Mouse (Mus musculus): ENCODE data around the gene Ccdc186. TPM values are rescaled to one million over a fixed set of nuclear protein-coding genes. Genes with fewer than 3 reads are reported as not detected.

Gene Ccdc186
- polyA plus RNA-seq (2015; fragmentation: Nextera tagmentation; extraction: Ambion mirVana) = 19.1 and 20.2 TPM in 2 replicates

DNA sequence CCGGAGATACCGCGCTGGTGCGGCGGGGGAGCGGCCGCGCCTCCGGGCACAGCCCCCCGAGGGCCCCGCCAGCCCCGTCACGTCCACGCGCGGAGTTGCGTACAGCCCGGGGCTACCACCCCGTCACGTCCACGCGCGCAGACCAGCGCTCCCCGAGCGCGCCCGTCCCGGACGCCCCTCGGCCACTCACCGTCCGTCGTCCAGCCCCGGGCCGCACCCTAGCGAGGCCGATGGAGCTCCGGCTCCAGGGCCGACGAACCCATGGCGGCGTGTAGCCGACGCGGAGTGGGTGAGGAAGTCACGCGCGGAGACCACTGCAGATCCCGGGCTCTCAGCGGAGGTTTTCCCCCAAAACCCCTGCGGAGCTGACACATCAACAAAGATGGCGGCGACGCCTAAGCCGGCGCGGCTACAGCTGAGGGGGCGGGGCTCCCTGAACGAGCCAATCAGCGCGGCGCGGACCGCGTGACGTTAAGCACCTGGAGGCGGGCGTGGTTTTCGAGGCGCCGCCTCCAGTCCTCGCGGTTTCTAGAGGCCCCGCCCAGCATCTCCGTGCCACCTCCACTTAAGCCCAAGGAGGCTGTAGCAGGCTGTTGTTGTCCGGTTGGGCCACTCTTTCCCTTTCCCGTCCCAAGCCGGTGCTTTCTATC lies at the start of gene Ccdc186:
Gene Ccdc186, minus strand, starts transcription at position 393 of the 650 bp plus-strand sequence.
- WGBS = 0% methylated on average over 54 of the region's 79 CpGs
- H3K27ac ChIP-seq (ENCODE audit: low read depth, low read length) = peak within 1 kb of the TSS; percentile 93

DNA sequence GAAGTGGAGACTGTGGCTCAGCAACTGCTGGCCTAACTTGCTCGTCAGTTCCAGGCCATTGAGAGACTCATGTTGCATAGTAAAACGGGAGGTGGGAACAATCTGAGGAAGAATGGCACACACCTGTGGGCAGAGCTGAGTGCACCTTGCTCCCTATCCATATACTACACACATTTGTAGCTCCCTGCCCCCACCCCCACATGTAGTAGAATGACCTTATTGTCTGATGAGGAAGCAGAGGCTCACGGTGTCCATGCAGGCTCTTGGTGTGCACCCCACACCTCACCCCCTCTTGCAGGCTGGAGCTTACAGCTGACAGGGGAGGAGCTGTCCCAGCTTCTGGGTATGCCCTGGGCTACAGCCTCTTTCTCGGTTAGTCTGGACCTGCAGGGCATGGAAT lies 45.7 kb upstream of the Ccdc186 start:
- Histone ChIP-seq H3K36me3 (ENCODE audit: control insufficient read depth, insufficient read depth, low read length) (no peaks in the 10 kb centered on the region), H3K27ac (ENCODE audit: low read depth, low read length) (no peak overlapping the region), H3K9ac (ENCODE audit: low read depth, low read length) (no peak overlapping the region), H3K27me3 (replicated peaks; ENCODE audit: control insufficient read depth, insufficient read depth, low read length) (peaks cover 9% of the 10 kb centered on the region), H3K4me1 (ENCODE audit: control insufficient read depth, insufficient read depth, low read depth, low read length) (no peaks in the 10 kb centered on the region), H3K4me2 (ENCODE audit: low read length) (no peak overlapping the region), H3K9me3 (ENCODE audit: control insufficient read depth, low read length) (no peaks in the 10 kb centered on the region), H3K4me3 (ENCODE audit: low read length) (no peak overlapping the region)
- no peak for ATAC-seq
- WGBS = 67% methylated on average over 4 of the region's 4 CpGs

More for the DNA sequence above, at the start of gene Ccdc186:
- Histone ChIP-seq H3K4me3 (ENCODE audit: low read length) (peak within 1 kb of the TSS; percentile 92), H3K4me1 (ENCODE audit: control insufficient read depth, insufficient read depth, low read depth, low read length) (peaks cover 24% of the 10 kb centered on the region), H3K27me3 (replicated peaks; ENCODE audit: control insufficient read depth, insufficient read depth, low read length) (no peaks in the 10 kb centered on the region), H3K4me2 (ENCODE audit: low read length) (peak within 1 kb of the TSS; percentile 74), H3K36me3 (ENCODE audit: control insufficient read depth, insufficient read depth, low read length) (no peaks in the 10 kb centered on the region), H3K9me3 (ENCODE audit: control insufficient read depth, low read length) (no peaks in the 10 kb centered on the region), H3K9ac (ENCODE audit: low read depth, low read length) (peak within 1 kb of the TSS; percentile 96)
- peak; percentile 99 for ATAC-seq

DNA sequence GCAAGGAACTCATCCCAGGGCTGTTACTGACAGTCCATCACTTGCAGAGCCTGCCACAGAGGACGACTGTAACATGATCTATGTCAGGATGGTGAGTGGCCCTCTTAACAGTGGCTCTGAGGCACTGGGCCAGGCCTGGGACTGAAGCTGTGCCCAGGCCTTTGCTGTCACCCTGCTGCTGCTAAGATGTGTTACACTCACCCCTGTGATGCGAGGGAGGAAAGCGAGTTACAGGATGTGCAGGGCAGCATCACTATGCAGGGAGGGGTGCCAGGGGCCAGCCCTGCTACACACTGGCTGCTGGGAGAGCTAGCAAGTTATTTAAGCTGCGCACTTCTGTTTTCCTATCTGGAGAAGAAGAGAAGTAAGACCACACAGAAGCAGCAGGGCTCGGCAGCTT lies 34.5 kb upstream of the Ccdc186 start:
- no peak for ATAC-seq
- Histone ChIP-seq H3K36me3 (ENCODE audit: control insufficient read depth, insufficient read depth, low read length) (no peaks in the 10 kb centered on the region), H3K27ac (ENCODE audit: low read depth, low read length) (no peak overlapping the region), H3K4me1 (ENCODE audit: control insufficient read depth, insufficient read depth, low read depth, low read length) (no peaks in the 10 kb centered on the region), H3K4me3 (ENCODE audit: low read length) (no peak overlapping the region), H3K4me2 (ENCODE audit: low read length) (no peak overlapping the region), H3K27me3 (replicated peaks; ENCODE audit: control insufficient read depth, insufficient read depth, low read length) (no peaks in the 10 kb centered on the region), H3K9ac (ENCODE audit: low read depth, low read length) (no peak overlapping the region), H3K9me3 (ENCODE audit: control insufficient read depth, low read length) (no peaks in the 10 kb centered on the region)
- 53% methylated on average over 5 of the region's 5 CpGs for WGBS

DNA sequence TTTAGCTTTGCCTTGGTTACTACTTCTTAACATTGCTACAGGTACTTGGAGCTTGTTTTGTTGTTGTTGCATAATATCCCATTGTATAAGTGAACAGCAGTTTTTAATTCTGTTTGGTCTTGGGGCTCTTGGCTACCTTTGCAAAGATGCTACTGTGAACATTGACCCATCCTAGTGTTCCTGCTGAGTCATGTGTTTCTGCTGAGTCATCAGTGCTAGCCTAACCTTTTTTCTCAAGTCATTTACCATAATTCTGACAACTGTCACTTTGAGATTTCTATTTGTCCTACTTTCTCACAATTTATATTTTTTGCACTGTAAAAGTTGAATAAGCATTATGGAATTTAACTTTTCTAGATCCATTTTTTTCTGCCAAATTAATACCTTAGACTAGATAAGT lies 30.6 kb upstream of the Ccdc186 start:
- Histone ChIP-seq H3K27ac (ENCODE audit: low read depth, low read length) (no peak overlapping the region), H3K9ac (ENCODE audit: low read depth, low read length) (no peak overlapping the region), H3K4me3 (ENCODE audit: low read length) (no peak overlapping the region), H3K27me3 (replicated peaks; ENCODE audit: control insufficient read depth, insufficient read depth, low read length) (no peaks in the 10 kb centered on the region), H3K4me1 (ENCODE audit: control insufficient read depth, insufficient read depth, low read depth, low read length) (no peaks in the 10 kb centered on the region), H3K36me3 (ENCODE audit: control insufficient read depth, insufficient read depth, low read length) (no peaks in the 10 kb centered on the region), H3K4me2 (ENCODE audit: low read length) (no peak overlapping the region), H3K9me3 (ENCODE audit: control insufficient read depth, low read length) (no peaks in the 10 kb centered on the region)
- no peak for ATAC-seq

DNA sequence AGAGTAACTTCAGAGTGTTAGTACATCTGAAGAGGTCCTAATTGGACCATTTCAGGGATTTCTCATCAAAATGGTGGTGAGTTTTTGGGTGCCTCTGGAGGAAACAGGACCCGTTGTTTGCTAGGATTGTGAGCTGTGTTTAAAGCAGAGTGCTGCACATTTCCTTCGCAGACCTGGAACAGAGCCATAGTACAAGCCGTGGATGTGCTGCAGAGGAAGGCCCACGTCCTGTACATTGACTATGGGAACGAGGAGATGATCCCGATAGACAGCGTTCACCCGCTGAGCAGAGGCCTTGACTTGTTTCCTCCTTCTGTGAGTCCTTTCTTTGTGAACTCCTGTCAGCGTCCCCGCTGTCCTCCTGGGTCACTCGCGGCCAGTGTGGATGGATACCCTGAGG lies 21.0 kb upstream of the Ccdc186 start:
- Histone ChIP-seq H3K4me2 (ENCODE audit: low read length) (no peak overlapping the region), H3K9ac (ENCODE audit: low read depth, low read length) (no peak overlapping the region), H3K4me3 (ENCODE audit: low read length) (no peak overlapping the region), H3K9me3 (ENCODE audit: control insufficient read depth, low read length) (peaks cover 7% of the 10 kb centered on the region; the same call in 1 of the 2 replicates), H3K4me1 (ENCODE audit: control insufficient read depth, insufficient read depth, low read depth, low read length) (no peaks in the 10 kb centered on the region), H3K36me3 (ENCODE audit: control insufficient read depth, insufficient read depth, low read length) (no peaks in the 10 kb centered on the region), H3K27ac (ENCODE audit: low read depth, low read length) (no peak overlapping the region), H3K27me3 (replicated peaks; ENCODE audit: control insufficient read depth, insufficient read depth, low read length) (no peaks in the 10 kb centered on the region)
- ATAC-seq = no peak
- 71% methylated on average over 12 of the region's 12 CpGs for WGBS

DNA sequence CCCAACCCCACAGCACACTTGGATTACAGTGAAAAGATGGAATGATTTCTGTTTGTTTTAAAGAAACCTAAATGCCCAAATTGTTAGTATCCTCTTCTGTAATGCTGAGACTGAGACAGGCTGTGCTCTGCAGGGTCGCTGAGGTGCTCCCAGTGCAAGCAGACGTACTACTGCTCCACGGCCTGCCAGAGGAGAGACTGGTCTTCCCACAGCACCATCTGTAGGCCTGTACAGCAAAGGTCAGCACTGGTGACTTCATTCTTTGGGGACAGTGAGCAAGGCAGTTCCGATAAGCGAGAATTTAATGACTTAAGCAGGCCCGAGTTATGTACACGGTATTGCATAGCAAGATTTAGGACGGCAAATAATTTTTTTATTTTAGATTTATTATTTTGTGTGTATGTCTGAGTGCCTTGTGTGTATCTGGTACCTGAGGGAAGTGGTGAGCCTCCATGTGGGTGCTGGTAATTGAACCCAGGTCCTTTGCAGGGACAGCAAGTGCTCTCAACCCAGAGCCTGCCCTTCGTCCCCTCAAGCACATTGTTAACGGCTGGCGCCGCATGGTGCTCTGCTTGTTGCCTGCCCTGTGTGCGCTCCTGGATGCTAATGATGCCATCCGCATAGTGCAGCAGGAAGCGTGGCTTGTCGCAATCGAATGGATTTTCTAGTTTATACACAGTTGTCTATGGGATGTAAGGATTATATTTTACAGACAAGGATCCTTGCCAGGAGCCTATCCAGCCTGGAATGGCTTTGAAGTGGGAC lies 17.1 kb upstream of the Ccdc186 start:
- Histone ChIP-seq H3K9ac (ENCODE audit: low read depth, low read length) (no peak overlapping the region), H3K36me3 (ENCODE audit: control insufficient read depth, insufficient read depth, low read length) (no peaks in the 10 kb centered on the region), H3K4me2 (ENCODE audit: low read length) (no peak overlapping the region), H3K9me3 (ENCODE audit: control insufficient read depth, low read length) (no peaks in the 10 kb centered on the region), H3K27me3 (replicated peaks; ENCODE audit: control insufficient read depth, insufficient read depth, low read length) (no peaks in the 10 kb centered on the region), H3K27ac (ENCODE audit: low read depth, low read length) (no peak overlapping the region), H3K4me3 (ENCODE audit: low read length) (no peak overlapping the region), H3K4me1 (ENCODE audit: control insufficient read depth, insufficient read depth, low read depth, low read length) (no peaks in the 10 kb centered on the region)
- no peak for ATAC-seq
- 60% methylated on average over 17 of the region's 17 CpGs for WGBS

- Histone ChIP-seq H3K27me3 (replicated peaks; ENCODE audit: control insufficient read depth, insufficient read depth, low read length) (no peaks in the 10 kb centered on the region), H3K4me2 (ENCODE audit: low read length) (no peak overlapping the region), H3K4me3 (ENCODE audit: low read length) (no peak overlapping the region), H3K9me3 (ENCODE audit: control insufficient read depth, low read length) (no peaks in the 10 kb centered on the region), H3K27ac (ENCODE audit: low read depth, low read length) (no peak overlapping the region), H3K4me1 (ENCODE audit: control insufficient read depth, insufficient read depth, low read depth, low read length) (no peaks in the 10 kb centered on the region), H3K36me3 (ENCODE audit: control insufficient read depth, insufficient read depth, low read length) (no peaks in the 10 kb centered on the region), H3K9ac (ENCODE audit: low read depth, low read length) (no peak overlapping the region)
- no peak for ATAC-seq
- WGBS = 39% methylated on average over 9 of the region's 9 CpGs
These were observed 13.3 kb upstream of the Ccdc186 start for GRCm38 (mm10) chr19:56835340-56835739.

DNA sequence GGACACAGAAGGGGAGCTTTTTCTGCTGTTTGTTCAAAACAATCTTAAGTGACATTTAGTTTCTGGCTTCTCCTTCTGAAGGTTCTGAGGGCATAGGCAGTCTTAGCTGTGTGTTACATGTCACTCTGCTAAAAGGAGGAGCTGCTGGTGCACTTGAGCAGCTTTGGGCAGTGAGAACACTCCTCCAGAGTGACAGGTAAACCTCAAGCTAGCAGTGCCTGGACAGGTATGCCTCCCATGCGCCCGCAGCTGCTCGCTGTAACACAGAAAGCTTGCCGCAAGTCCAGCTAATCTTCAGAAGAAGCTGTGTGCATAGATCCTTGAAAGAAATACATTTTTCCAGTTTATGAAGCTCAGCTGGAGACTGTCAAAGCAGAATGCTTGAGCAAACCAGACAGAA lies 8.2 kb upstream of the Ccdc186 start:
- Histone ChIP-seq H3K27me3 (replicated peaks; ENCODE audit: control insufficient read depth, insufficient read depth, low read length) (no peaks in the 10 kb centered on the region), H3K36me3 (ENCODE audit: control insufficient read depth, insufficient read depth, low read length) (no peaks in the 10 kb centered on the region), H3K4me3 (ENCODE audit: low read length) (no peak overlapping the region), H3K4me2 (ENCODE audit: low read length) (no peak overlapping the region), H3K4me1 (ENCODE audit: control insufficient read depth, insufficient read depth, low read depth, low read length) (no peaks in the 10 kb centered on the region), H3K9ac (ENCODE audit: low read depth, low read length) (no peak overlapping the region), H3K27ac (ENCODE audit: low read depth, low read length) (no peak overlapping the region), H3K9me3 (ENCODE audit: control insufficient read depth, low read length) (no peaks in the 10 kb centered on the region)
- no peak for ATAC-seq
- 85% methylated on average over 4 of the region's 4 CpGs for WGBS

DNA sequence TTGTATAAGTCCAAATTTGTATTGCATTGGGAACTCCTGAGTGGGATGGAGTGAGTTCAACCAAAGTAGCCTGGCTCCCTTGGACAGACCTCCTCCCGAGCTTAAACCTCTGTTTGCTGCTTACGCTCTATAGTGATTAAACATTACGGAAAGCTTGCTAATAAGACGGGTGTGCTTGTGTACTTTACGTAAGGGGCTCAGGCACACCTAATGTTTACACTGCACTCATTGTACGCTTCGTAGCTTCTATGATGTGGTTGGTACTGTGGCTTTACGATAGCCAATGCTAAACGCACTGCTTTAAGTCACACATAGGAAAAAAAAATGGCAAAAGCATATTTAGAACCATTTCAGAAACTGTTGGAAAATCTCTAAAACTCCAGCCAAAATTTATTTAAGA lies 7.3 kb upstream of the Ccdc186 start:
- Histone ChIP-seq H3K4me3 (ENCODE audit: low read length) (no peak overlapping the region), H3K27ac (ENCODE audit: low read depth, low read length) (no peak overlapping the region), H3K27me3 (replicated peaks; ENCODE audit: control insufficient read depth, insufficient read depth, low read length) (no peaks in the 10 kb centered on the region), H3K9ac (ENCODE audit: low read depth, low read length) (no peak overlapping the region), H3K36me3 (ENCODE audit: control insufficient read depth, insufficient read depth, low read length) (no peaks in the 10 kb centered on the region), H3K4me2 (ENCODE audit: low read length) (no peak overlapping the region), H3K9me3 (ENCODE audit: control insufficient read depth, low read length) (no peaks in the 10 kb centered on the region), H3K4me1 (ENCODE audit: control insufficient read depth, insufficient read depth, low read depth, low read length) (no peaks in the 10 kb centered on the region)
- no peak for ATAC-seq
- 89% methylated on average over 9 of the region's 9 CpGs for WGBS
